Mouse (Mus musculus) CH12.LX (cell line): ENCODE measurements at regions not wholly inside any gene's neighbourhood (a gene's known extent, or its start where the extent isn't known, plus 50 kb on each side); places are given as distances from the start of the nearest gene placed in this dataset.

Experiments used
- DNase-seq: peaks from one replicate; pipeline ENCODE4 v3.0.0-alpha.2; 2013; ENCODE audit errors: extremely low read depth
- H3K27ac ChIP-seq: 2 replicates; pipeline ENCODE4 v1.5.1; 2012; ENCODE audit warnings: low read depth, mild to moderate bottlenecking, control low read depth, moderate library complexity; ENCODE audit not compliant: insufficient read depth
- H3K27me3 ChIP-seq: replicated peaks from 2 replicates; pipeline ENCODE3; 2012; ENCODE audit warnings: inconsistent platforms
- H3K36me3 ChIP-seq, 2 experiments: replicated peaks in 1 of 2; 2 replicates each; pipeline versions ENCODE3 to v1.6.1; 2012; ENCODE audit warnings: inconsistent platforms in 1 of 2, low read length in 1 of 2, mild to moderate bottlenecking in 1 of 2, mixed read lengths in 1 of 2, moderate library complexity in 1 of 2; ENCODE audit not compliant: control insufficient read depth in 1 of 2, insufficient read depth in 1 of 2
- H3K4me1 ChIP-seq, 2 experiments: 2 replicates each; pipeline ENCODE4 v1.6.1; 2012; ENCODE audit warnings: inconsistent platforms in 1 of 2, moderate library complexity in 1 of 2; ENCODE audit not compliant: insufficient read depth in 2 of 2, control insufficient read depth in 1 of 2
- H3K4me2 ChIP-seq: 2 replicates; pipeline ENCODE4 v1.6.1; 2012; ENCODE audit warnings: low read depth, mild to moderate bottlenecking, control low read depth; ENCODE audit not compliant: poor library complexity, insufficient read depth, severe bottlenecking
- H3K4me3 ChIP-seq, 3 experiments: fragments of 150-350 bp in 1 of 3; sonication (generic) in 1 of 3; replicated peaks in 1 of 3; 2 replicates each; pipeline versions ENCODE3 to v1.5.1; 2011 to 2012; ENCODE audit warnings: low read depth in 2 of 3, low read length in 2 of 3, mild to moderate bottlenecking in 2 of 3, moderate library complexity in 2 of 3, control low read depth in 1 of 3, improper control_type of control experiment in 1 of 3, inconsistent platforms in 1 of 3, mixed read lengths in 1 of 3; ENCODE audit not compliant: poor library complexity in 1 of 3
- H3K79me2 ChIP-seq: replicated peaks from 2 replicates; pipeline ENCODE4 v1.6.1; 2012; ENCODE audit warnings: mild to moderate bottlenecking, moderate library complexity; ENCODE audit not compliant: control insufficient read depth, poor library complexity, insufficient read depth, severe bottlenecking; ENCODE audit errors: extremely low read depth
- H3K9ac ChIP-seq: 2 replicates; pipeline ENCODE4 v1.6.1; 2012; ENCODE audit warnings: low read depth, mild to moderate bottlenecking, control low read depth, moderate library complexity; ENCODE audit not compliant: insufficient read depth
- H3K9me3 ChIP-seq: replicated peaks from 2 replicates; pipeline ENCODE3; 2012; ENCODE audit warnings: low read length, inconsistent platforms, mixed read lengths
- BHLHE40 ChIP-seq: IDR thresholded peaks from 2 replicates; pipeline ENCODE4 v1.6.1; 2011; ENCODE audit warnings: mild to moderate bottlenecking, low read depth, low read length, improper control_type of control experiment
- CHD1 ChIP-seq: IDR thresholded peaks from 2 replicates; pipeline ENCODE4 v1.6.1; 2012; ENCODE audit warnings: low read depth, low read length, improper control_type of control experiment, inconsistent platforms
- CHD2 ChIP-seq: IDR thresholded peaks from 2 replicates; pipeline ENCODE4 v1.6.1; 2011; ENCODE audit warnings: low read length, improper control_type of control experiment
- CTCF ChIP-seq, 2 experiments: IDR thresholded peaks in 1 of 2; conservative IDR thresholded peaks in 1 of 2; 2 replicates each; pipeline ENCODE4 v1.5.1; 2011 to 2012; ENCODE audit warnings: low read depth in 2 of 2, low read length in 2 of 2, improper control_type of control experiment in 1 of 2, inconsistent platforms in 1 of 2, mild to moderate bottlenecking in 1 of 2, moderate library complexity in 1 of 2
- E2F4 ChIP-seq: IDR thresholded peaks from 2 replicates; pipeline ENCODE4 v1.6.1; 2011; ENCODE audit warnings: low read depth, low read length, improper control_type of control experiment; ENCODE audit not compliant: insufficient replicate concordance
- EP300 ChIP-seq: IDR thresholded peaks from 2 replicates; pipeline ENCODE4 v1.6.1; 2011; ENCODE audit warnings: low read length, improper control_type of control experiment
- ETS1 ChIP-seq: conservative IDR thresholded peaks from 2 replicates; pipeline ENCODE4 v1.6.1; 2012; ENCODE audit warnings: low read depth, mild to moderate bottlenecking, inconsistent platforms, low read length, improper control_type of control experiment, moderate library complexity
- GABPA ChIP-seq: IDR thresholded peaks from 2 replicates; pipeline ENCODE4 v1.6.1; 2012; ENCODE audit warnings: low read depth, low read length, improper control_type of control experiment, inconsistent platforms; ENCODE audit not compliant: insufficient replicate concordance
- IRF4 ChIP-seq: IDR thresholded peaks from 2 replicates; pipeline ENCODE4 v1.6.1; 2014; ENCODE audit warnings: low read depth, mild to moderate bottlenecking, inconsistent platforms, low read length, improper control_type of control experiment
- JUN ChIP-seq: IDR thresholded peaks from 2 replicates; pipeline ENCODE4 v1.6.1; 2011; ENCODE audit warnings: low read depth, mild to moderate bottlenecking, low read length, improper control_type of control experiment, moderate library complexity; ENCODE audit not compliant: insufficient read depth
- JUND ChIP-seq: conservative IDR thresholded peaks from 2 replicates; pipeline ENCODE4 v1.6.1; 2011; ENCODE audit warnings: low read depth, low read length, improper control_type of control experiment
- MAFK ChIP-seq: IDR thresholded peaks from 2 replicates; pipeline ENCODE4 v1.6.1; 2011; ENCODE audit warnings: low read length, improper control_type of control experiment; ENCODE audit not compliant: insufficient replicate concordance
- MAX ChIP-seq: IDR thresholded peaks from 2 replicates; pipeline ENCODE4 v1.6.1; 2011; ENCODE audit warnings: low read length, improper control_type of control experiment
- MAZ ChIP-seq: IDR thresholded peaks from 2 replicates; pipeline ENCODE4 v1.6.1; 2012; ENCODE audit warnings: low read depth, mild to moderate bottlenecking, inconsistent platforms, low read length, improper control_type of control experiment, moderate library complexity
- MXI1 ChIP-seq: IDR thresholded peaks from 2 replicates; pipeline ENCODE4 v1.6.1; 2011; ENCODE audit warnings: mild to moderate bottlenecking, low read depth, low read length, improper control_type of control experiment
- MYC ChIP-seq: IDR thresholded peaks from 2 replicates; pipeline ENCODE4 v1.6.1; 2011; ENCODE audit warnings: low read depth, mild to moderate bottlenecking, improper control_type of control experiment, low read length
- PAX5 ChIP-seq: IDR thresholded peaks from 2 replicates; pipeline ENCODE4 v1.6.1; 2012; ENCODE audit warnings: low read length, inconsistent platforms, mixed read lengths
- RAD21 ChIP-seq: IDR thresholded peaks from 2 replicates; pipeline ENCODE4 v1.6.1; 2011; ENCODE audit warnings: low read depth, mild to moderate bottlenecking, low read length, improper control_type of control experiment, moderate library complexity
- RCOR1 ChIP-seq: conservative IDR thresholded peaks from 2 replicates; pipeline ENCODE4 v1.6.1; 2012; ENCODE audit warnings: low read depth, mild to moderate bottlenecking, inconsistent platforms, low read length, improper control_type of control experiment
- SIN3A ChIP-seq: IDR thresholded peaks from 2 replicates; pipeline ENCODE4 v1.6.1; 2012; ENCODE audit warnings: low read length, improper control_type of control experiment, inconsistent platforms
- SMC3 ChIP-seq: IDR thresholded peaks from 2 replicates; pipeline ENCODE4 v1.6.1; 2011; ENCODE audit warnings: low read depth, low read length, improper control_type of control experiment
- TBP ChIP-seq: conservative IDR thresholded peaks from 2 replicates; pipeline ENCODE4 v1.6.1; 2011; ENCODE audit warnings: low read depth, low read length, improper control_type of control experiment
- ZC3H11A ChIP-seq: IDR thresholded peaks from 2 replicates; pipeline ENCODE4 v1.6.1; 2012; ENCODE audit warnings: low read depth, mild to moderate bottlenecking, inconsistent platforms, low read length, improper control_type of control experiment
- ZKSCAN1 ChIP-seq: IDR thresholded peaks from 2 replicates; pipeline ENCODE4 v1.6.1; 2012; ENCODE audit warnings: low read depth, inconsistent platforms, low read length, improper control_type of control experiment, borderline replicate concordance
- ZMIZ1 ChIP-seq: IDR thresholded peaks from 2 replicates; pipeline ENCODE4 v1.6.1; 2012; ENCODE audit warnings: low read depth, mild to moderate bottlenecking, inconsistent platforms, low read length, improper control_type of control experiment
- dilution Hi-C: fragments of 300-500 bp; cut with MboI; formaldehyde crosslinking; loops from 2 replicates; pipeline ENCODE4 v1.14.3; 2020; ENCODE audit warnings: low sequenced_read_pairs; ENCODE audit not compliant: extremely low pct_unique_long_range_greater_than_20kb, extremely low pct_ligation_motif_present
- in situ Hi-C: fragments of 300-500 bp; cut with MboI; formaldehyde crosslinking; loops from 3 replicates; pipeline ENCODE4 v1.14.3; 2019; ENCODE audit warnings: low sequenced_read_pairs, low pct_ligation_motif_present, low pct_unique_long_range_greater_than_20kb, mixed read lengths

DNA sequence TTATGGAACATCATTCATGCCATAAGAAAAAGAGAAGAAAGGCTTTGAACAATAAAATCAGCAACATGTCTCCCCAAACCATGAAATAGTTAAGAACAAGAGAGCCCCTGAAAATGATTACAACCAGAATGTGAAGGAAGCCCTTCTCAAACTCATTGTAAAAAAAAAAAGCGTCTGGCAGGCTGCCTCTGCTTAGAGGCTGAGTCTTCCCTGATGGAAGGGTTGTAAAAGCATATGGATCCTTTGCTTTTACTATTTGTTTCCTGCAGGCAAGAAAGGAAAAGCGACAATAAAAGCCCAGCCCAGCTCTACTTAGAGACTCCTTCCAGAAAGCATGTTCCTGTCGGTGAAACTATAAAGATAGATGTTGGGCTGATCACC lies 461.2 kb upstream of the Cited2 start:
- Histone ChIP-seq H3K79me2 (no peaks in the 10 kb centered on the region), H3K9ac (no peak overlapping the region), H3K4me1 (no peaks in the 10 kb centered on the region), H3K9me3 (no peaks in the 10 kb centered on the region), H3K27ac (no peak overlapping the region), H3K27me3 (no peaks in the 10 kb centered on the region), H3K36me3 (no peaks in the 10 kb centered on the region), H3K4me3 (no peak overlapping the region), H3K4me2 (no peak overlapping the region)
- dilution Hi-C loops (no loop called here), in situ Hi-C loops (no loop called here)
- DNase-seq: no peak
- TF ChIP-seq CHD1: no peak
- TF ChIP-seq, all 38 proteins: peak for 0

DNA sequence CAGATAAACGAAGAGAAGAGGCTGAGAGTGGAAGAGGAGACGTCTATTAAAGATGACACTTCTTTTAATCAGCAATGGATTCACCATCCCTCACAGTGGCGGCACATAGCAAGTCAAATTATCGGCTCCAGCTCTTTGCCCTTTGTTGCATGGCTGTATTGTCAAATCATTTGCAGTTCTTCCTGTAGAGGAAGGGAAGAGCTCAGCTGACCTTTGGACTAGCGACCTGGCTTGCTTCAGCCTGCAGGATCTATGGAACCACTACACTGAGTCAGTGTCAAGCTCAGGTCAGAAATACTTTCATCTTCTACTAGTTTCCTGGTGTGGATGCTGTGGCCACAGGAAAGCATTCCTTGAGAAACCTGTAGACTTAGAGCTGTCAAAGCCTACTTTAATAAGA lies 450.4 kb upstream of the Cited2 start:
- no peaks in the 10 kb centered on the region for H3K36me3 ChIP-seq
- no peaks in the 10 kb centered on the region for H3K27me3 ChIP-seq
- in situ Hi-C loops (no loop called here), dilution Hi-C loops (no loop called here)
- H3K9me3 ChIP-seq: no peaks in the 10 kb centered on the region
- H3K4me2 ChIP-seq: no peak overlapping the region
- H3K79me2 ChIP-seq: no peaks in the 10 kb centered on the region
- peaks cover 2 to 14% of the 10 kb centered on the region in 2 experiments for H3K4me1 ChIP-seq
- no peak overlapping the region for H3K9ac ChIP-seq
- no peak overlapping the region for H3K4me3 ChIP-seq
- TF ChIP-seq CHD1 (no peak), ZMIZ1 (no peak), MYC (no peak), PAX5 (no peak), SIN3A (no peak), MAFK (no peak), MXI1 (no peak), GABPA (no peak), ZKSCAN1 (no peak), MAZ (no peak), EP300 (no peak), BHLHE40 (no peak), JUN (no peak)
- no peak overlapping the region for H3K27ac ChIP-seq
- DNase-seq: no peak

DNA sequence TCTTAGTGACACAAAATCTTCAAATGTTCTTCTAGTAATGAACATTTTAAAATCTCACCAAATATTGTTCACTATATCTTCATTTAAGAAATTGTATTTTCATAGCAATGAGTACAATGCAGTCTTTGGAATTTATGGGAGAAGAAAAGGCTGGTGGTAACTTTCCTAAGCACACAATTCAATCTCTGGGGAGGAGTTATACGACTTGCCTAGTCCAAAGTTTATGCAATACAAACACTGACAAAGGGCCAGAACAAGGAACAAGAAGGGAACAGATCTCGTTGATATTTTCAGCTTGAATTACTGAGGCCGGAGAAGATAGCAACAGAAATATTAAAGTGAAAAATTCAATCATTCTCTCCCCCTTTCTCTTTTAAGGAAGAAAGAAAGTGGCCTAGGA lies 449.2 kb upstream of the Cited2 start:
- no peaks in the 10 kb centered on the region for H3K36me3 ChIP-seq
- no peaks in the 10 kb centered on the region for H3K79me2 ChIP-seq
- DNase-seq: no peak
- dilution Hi-C loops (no loop called here), in situ Hi-C loops (no loop called here)
- no peaks in the 10 kb centered on the region for H3K9me3 ChIP-seq
- H3K4me3 ChIP-seq: no peak overlapping the region
- H3K4me1 ChIP-seq: peaks cover 2 to 14% of the 10 kb centered on the region in 2 experiments
- TF ChIP-seq RCOR1 (no peak), TBP (no peak), ZC3H11A (no peak), MAX (no peak), SMC3 (no peak), ETS1 (no peak), MXI1 (no peak), IRF4 (no peak), RAD21 (no peak), JUND (no peak), PAX5 (no peak), ZKSCAN1 (no peak), CHD2 (no peak), E2F4 (no peak), CTCF (conservative IDR thresholded peaks at IDR 0.05 in 1 of 2, IDR thresholded peaks at IDR 0.05 in 1 of 2; ENCODE audit: low read depth in 2 of 2, low read length in 2 of 2) (no peak)
- no peak overlapping the region for H3K9ac ChIP-seq
- H3K4me2 ChIP-seq: no peak overlapping the region
- H3K27me3 ChIP-seq: no peaks in the 10 kb centered on the region
- H3K27ac ChIP-seq: no peak overlapping the region
